Mouse (Mus musculus) heart, embryonic 13.5 days (tissue): ENCODE data around the gene C1qb. TPM values are rescaled to one million over a fixed set of nuclear protein-coding genes. Genes with fewer than 3 reads are reported as not detected.

Source experiments
- ATAC-seq: fragments of 200-750 bp; cut with Nextera tagmentation; 2 replicates; pipeline ENCODE4 v1.8.0; 2017; ENCODE audit warnings: moderate TSS enrichment; ENCODE audit not compliant: insufficient number of reproducible peaks, low FRiP score, low TSS enrichment; ENCODE audit errors: extremely low read depth
- H3K27ac ChIP-seq: fragments of 300-500 bp; sonication (generic); replicated peaks from 2 replicates; pipeline ENCODE4 v1.5.1; 2015; ENCODE audit warnings: moderate library complexity, mild to moderate bottlenecking, inconsistent platforms
- H3K27me3 ChIP-seq: fragments of 300-500 bp; sonication (generic); replicated peaks from 2 replicates; pipeline ENCODE4 v1.6.1; 2015; ENCODE audit warnings: mild to moderate bottlenecking, inconsistent platforms
- H3K36me3 ChIP-seq: fragments of 300-500 bp; sonication (generic); 2 replicates; pipeline ENCODE4 v1.6.1; 2015; ENCODE audit warnings: mild to moderate bottlenecking, inconsistent platforms
- H3K4me1 ChIP-seq: fragments of 300-500 bp; sonication (generic); 2 replicates; pipeline ENCODE4 v1.6.1; 2015; ENCODE audit warnings: inconsistent platforms
- H3K4me2 ChIP-seq: fragments of 300-500 bp; sonication (generic); 2 replicates; pipeline ENCODE4 v1.6.1; 2015; ENCODE audit warnings: inconsistent platforms, mild to moderate bottlenecking, moderate library complexity
- H3K4me3 ChIP-seq: fragments of 300-500 bp; sonication (generic); 2 replicates; pipeline ENCODE4 v1.5.1; 2015; ENCODE audit warnings: moderate library complexity, mild to moderate bottlenecking, inconsistent platforms
- H3K9ac ChIP-seq: fragments of 300-500 bp; sonication (generic); 2 replicates; pipeline ENCODE4 v1.6.1; 2015; ENCODE audit warnings: inconsistent platforms, mild to moderate bottlenecking, moderate library complexity
- H3K9me3 ChIP-seq: fragments of 300-500 bp; sonication (generic); 2 replicates; pipeline ENCODE4 v1.6.1; 2016; ENCODE audit warnings: inconsistent platforms
- WGBS: fragments of 180-500 bp; shearing (Covaris S2); methylation state at CpG from one replicate; pipeline ENCODE4 v1.1.7; 2015; ENCODE audit warnings: mixed read lengths; 5-methylcytosine and 5-hydroxymethylcytosine counted together
- polyA plus RNA-seq: library from polyadenylated mRNA; unstranded; fragments of >200 nt; fragmentation: Nextera tagmentation; extraction: Ambion mirVana; gene quantifications from 2 replicates; pipeline ENCODE4 v1.2.1, GENCODE M21; 2015

The C1qb gene
- polyA plus RNA-seq, result 31.0 and 37.2 TPM in 2 replicates

DNA sequence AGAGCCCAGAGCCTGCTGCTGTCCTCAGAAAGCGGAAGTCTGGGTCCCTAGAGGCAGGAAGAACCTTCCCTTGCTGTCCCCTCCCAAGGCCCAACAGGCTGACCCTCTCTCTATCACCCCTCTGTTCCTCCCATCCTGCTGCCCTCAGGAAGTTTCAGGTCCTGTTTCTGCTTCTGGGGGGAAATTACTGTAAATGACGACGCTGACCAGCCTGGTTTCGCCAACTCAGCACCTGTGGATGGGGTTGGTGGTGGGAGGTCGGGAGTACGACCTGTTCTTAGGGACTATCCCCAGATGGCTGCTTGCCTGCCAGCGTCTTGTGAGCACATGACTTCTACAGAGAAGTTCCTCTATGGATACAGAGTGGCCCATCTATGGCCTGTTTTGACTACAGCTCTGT is at the start of gene C1qb:
C1qb (minus strand) TSS at position 87 of the 400 bp plus-strand sequence.
- Histone ChIP-seq H3K36me3 (no peaks in the 10 kb centered on the region), H3K27ac (no peak within 1 kb of the TSS), H3K4me3 (no peak within 1 kb of the TSS), H3K4me2 (no peak within 1 kb of the TSS), H3K9me3 (no peaks in the 10 kb centered on the region), H3K27me3 (peaks cover 80% of the 10 kb centered on the region), H3K4me1 (no peaks in the 10 kb centered on the region), H3K9ac (no peak within 1 kb of the TSS)
- no peak for ATAC-seq
- 59% methylated on average over 7 of the region's 7 CpGs for whole genome bisulfite sequencing

DNA sequence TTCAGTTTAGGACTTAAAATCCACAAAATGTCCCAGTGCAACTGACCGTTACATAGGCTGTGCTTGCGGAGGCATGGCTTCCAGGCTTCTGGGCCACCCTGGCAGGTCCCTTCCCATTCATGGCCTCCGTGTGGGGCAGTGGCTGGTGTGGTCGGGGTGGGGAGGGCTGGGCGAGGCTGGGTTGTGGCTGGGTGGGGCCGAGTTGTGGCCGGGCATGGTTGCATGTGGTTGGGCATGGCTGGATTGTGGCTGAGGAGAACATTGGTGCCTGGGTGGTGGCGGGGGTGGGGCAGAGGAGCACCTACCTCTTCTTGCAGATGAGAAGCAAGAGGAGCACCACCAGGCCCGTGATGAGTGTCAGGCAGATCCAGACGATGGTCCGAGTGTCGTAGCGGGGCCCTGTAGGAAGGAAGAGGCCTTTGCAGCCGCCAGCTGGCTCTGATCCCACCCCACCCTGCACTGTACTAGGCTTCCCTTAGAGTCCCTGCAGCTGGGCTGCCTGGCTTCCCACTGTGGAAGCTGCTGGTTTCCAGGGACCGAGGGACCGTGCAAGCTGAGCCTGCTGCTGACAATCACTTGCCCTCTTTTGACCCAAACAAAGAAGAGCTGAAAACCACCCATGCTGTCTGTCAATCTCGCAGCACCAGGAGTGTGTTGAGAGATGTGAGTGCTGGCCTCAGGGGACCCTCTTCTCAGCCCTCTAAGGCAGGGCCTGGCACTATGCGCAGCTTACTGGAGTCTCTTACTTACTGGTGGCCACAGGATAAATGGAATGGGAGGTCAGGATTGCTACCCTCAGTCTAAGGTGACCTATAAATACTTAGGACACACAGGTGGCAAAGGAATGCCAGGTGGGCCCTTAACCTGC is 49.0 kb upstream of the C1qb start:
- WGBS, result 40% methylated on average over 18 of the region's 18 CpGs
- H3K27ac ChIP-seq, result no peak overlapping the region
- H3K9ac ChIP-seq, result no peak overlapping the region
- ATAC-seq, result no peak
- no peak overlapping the region for H3K4me2 ChIP-seq
- no peaks in the 10 kb centered on the region for H3K36me3 ChIP-seq
- H3K4me3 ChIP-seq, result no peak overlapping the region
- H3K4me1 ChIP-seq, result peaks cover 10% of the 10 kb centered on the region; the same call in 1 of the 2 replicates
- no peaks in the 10 kb centered on the region for H3K9me3 ChIP-seq
- peaks cover 99% of the 10 kb centered on the region for H3K27me3 ChIP-seq

DNA sequence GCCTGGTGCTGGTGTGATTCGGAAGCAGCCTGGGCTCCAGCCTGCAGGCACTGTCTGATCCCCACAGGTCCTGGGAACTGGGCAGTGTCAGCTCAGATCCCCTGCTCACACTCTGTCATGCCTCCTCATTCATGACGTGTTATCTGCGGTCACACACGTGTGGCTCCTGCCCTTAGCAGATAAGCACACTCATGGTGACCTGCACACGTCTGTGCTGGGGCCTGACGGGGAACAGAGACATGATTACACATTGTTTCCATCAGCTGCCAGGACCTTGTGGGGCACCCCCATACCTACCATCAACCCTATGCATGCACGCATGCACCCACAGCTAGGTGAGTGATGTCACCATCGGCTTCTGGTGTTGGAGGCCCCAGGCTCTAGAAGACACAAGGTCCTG is 44.5 kb upstream of the C1qb start:
- no peak for ATAC-seq
- Histone ChIP-seq H3K9me3 (no peaks in the 10 kb centered on the region), H3K4me2 (no peak overlapping the region), H3K4me1 (peaks cover 9% of the 10 kb centered on the region; the same call in 1 of the 2 replicates), H3K36me3 (no peaks in the 10 kb centered on the region), H3K9ac (no peak overlapping the region), H3K4me3 (no peak overlapping the region), H3K27me3 (peaks cover 99% of the 10 kb centered on the region), H3K27ac (no peak overlapping the region)
- WGBS, result 53% methylated on average over 8 of the region's 8 CpGs

DNA sequence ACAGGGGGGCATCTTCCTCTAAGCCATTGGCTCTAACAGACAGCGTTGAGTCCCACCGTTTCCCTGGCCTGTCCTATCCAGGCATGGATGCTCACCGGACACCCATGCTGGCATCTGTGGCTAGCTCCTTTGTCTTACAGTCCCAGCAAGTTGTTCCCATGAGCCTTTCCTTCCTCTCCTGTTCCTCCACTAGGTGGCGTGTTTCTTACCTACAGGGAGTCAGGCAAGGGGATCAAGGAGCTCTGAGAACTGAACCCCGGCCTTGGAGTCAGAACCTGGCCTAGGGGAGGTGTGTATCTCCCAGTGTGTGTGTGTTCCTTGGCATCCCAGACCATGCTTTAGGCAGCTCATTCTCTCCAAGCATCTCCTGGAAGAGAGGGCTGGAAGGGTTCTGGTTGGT is 42.9 kb upstream of the C1qb start:
- no peak overlapping the region for H3K4me3 ChIP-seq
- 12% methylated on average over 5 of the region's 5 CpGs for WGBS
- no peak overlapping the region for H3K27ac ChIP-seq
- H3K9me3 ChIP-seq, result no peaks in the 10 kb centered on the region
- no peaks in the 10 kb centered on the region for H3K4me1 ChIP-seq
- no peak overlapping the region for H3K9ac ChIP-seq
- no peak for ATAC-seq
- H3K36me3 ChIP-seq, result no peaks in the 10 kb centered on the region
- H3K4me2 ChIP-seq, result no peak overlapping the region
- peaks cover 98% of the 10 kb centered on the region for H3K27me3 ChIP-seq

DNA sequence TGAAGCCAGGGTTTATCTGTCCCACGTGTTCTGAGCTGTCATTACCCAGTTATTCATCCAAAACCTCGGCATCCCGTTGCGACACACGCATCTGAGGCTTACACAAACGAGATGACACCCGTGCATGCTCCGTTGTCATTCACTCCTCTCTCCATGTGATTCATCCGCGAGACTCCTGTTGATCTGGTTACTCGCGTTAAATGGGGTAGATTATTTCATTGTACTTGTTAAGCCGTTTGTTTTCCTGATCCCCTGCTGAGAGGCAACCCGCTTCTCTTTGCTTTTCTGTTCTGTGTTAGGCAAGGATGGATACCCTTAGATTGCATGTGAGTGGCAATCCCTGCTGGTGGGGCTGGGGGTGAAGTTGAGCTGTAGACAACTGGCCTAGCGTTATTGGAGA is 39.8 kb upstream of the C1qb start:
- no peak overlapping the region for H3K4me3 ChIP-seq
- ATAC-seq, result no peak
- H3K36me3 ChIP-seq, result no peaks in the 10 kb centered on the region
- no peak overlapping the region for H3K9ac ChIP-seq
- no peak overlapping the region for H3K27ac ChIP-seq
- peaks cover 97% of the 10 kb centered on the region for H3K27me3 ChIP-seq
- WGBS, result 25% methylated on average over 15 of the region's 15 CpGs
- no peaks in the 10 kb centered on the region for H3K4me1 ChIP-seq
- no peak overlapping the region for H3K4me2 ChIP-seq
- no peaks in the 10 kb centered on the region for H3K9me3 ChIP-seq

DNA sequence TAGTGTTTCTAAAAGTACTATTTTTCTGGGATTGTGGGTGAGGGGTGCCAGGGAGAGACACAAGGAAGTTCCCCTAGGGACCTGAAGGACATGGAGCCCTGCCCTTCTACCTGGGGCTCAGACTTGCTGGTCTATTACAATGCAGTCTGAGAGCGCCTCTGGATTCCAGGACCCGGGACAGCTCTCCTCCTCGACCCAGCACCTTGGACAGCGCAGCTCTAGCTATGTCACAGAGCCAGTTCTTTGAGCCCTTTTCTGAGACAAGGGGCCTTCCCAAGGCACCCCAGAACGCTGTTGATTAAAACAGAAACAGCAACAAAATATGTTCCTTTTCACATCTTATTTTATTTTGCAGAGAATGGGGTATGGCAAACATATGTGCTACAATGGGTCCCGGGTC is 38.5 kb upstream of the C1qb start:
- 4% methylated on average over 6 of the region's 6 CpGs for WGBS
- Histone ChIP-seq H3K27ac (no peak overlapping the region), H3K27me3 (peaks cover 95% of the 10 kb centered on the region), H3K4me1 (no peaks in the 10 kb centered on the region), H3K9ac (no peak overlapping the region), H3K9me3 (no peaks in the 10 kb centered on the region), H3K4me2 (no peak overlapping the region), H3K36me3 (no peaks in the 10 kb centered on the region), H3K4me3 (no peak overlapping the region)
- no peak for ATAC-seq

DNA sequence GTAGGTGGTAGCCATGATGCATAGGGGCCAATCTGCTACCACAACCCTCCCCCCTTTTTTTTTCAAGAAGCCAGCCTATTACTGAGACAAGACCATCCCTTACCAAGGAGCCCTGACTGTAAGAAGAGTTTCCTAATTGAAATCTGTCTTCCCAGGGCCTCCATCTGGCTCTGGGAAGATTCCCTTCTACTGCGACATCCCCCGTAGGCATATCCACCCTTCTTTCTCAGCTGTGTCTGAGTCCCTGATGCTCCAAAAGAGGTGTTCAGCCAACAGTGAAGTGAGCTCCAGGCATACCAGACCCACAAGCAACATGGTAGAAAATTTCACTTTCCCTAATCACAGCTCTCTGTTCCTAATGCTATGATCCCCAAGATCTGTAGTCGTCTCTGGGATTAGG is 33.5 kb upstream of the C1qb start:
- Histone ChIP-seq H3K27ac (no peak overlapping the region), H3K36me3 (no peaks in the 10 kb centered on the region), H3K9ac (no peak overlapping the region), H3K4me1 (peaks cover under 1% of the 10 kb centered on the region), H3K9me3 (no peaks in the 10 kb centered on the region), H3K27me3 (peaks cover 90% of the 10 kb centered on the region), H3K4me3 (no peak overlapping the region), H3K4me2 (no peak overlapping the region)
- ATAC-seq, result no peak
- 71% methylated on average over 3 of the region's 3 CpGs for WGBS

DNA sequence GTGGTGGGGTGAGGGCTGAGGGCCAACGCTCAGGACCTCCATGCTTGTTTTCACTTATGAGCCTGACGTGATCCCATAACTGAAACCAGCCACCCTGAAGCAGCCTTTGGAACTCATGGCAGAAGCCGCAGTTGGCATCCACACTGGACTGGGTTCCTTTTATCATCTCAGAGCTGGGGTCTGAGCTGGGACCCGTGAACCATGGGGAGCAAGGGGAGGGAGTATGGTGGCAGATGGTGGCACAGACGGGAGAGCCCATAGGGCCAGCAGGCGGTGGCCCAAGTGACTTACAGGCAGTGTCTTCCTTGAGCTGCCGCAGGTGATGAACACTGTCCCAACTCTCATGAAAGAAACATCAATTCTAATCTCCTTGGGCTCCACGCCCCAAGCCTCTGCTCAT is 32.8 kb upstream of the C1qb start:
- no peak for ATAC-seq
- 82% methylated on average over 8 of the region's 8 CpGs for WGBS
- no peaks in the 10 kb centered on the region for H3K36me3 ChIP-seq
- no peak overlapping the region for H3K4me3 ChIP-seq
- no peak overlapping the region for H3K4me2 ChIP-seq
- H3K27ac ChIP-seq, result no peak overlapping the region
- peaks cover 4% of the 10 kb centered on the region for H3K4me1 ChIP-seq
- no peak overlapping the region for H3K9ac ChIP-seq
- no peaks in the 10 kb centered on the region for H3K9me3 ChIP-seq
- H3K27me3 ChIP-seq, result peaks cover 91% of the 10 kb centered on the region

DNA sequence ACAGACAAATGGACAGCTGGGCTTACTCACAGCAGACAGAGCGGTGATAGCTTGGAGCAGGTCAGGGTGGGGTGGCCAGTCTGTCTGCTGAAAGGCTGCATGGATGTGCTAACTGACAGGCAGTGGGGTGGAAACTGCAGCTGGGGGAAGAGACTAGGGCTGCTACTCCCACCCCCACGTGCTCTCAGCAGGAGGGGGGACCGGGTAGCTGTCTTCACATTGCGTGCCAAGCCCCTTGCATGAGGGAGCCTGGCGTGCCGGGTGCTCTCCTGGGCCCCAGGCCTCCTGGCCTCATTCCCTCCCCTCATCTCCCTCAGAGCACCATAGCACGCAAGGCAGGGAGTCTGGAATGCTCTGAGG is 31.2 kb upstream of the C1qb start:
- H3K36me3 ChIP-seq, result no peaks in the 10 kb centered on the region
- ATAC-seq, result no peak
- peaks cover 4% of the 10 kb centered on the region for H3K4me1 ChIP-seq
- WGBS, result 17% methylated on average over 7 of the region's 7 CpGs
- H3K27ac ChIP-seq, result no peak overlapping the region
- H3K9me3 ChIP-seq, result no peaks in the 10 kb centered on the region
- H3K27me3 ChIP-seq, result peaks cover 92% of the 10 kb centered on the region
- H3K9ac ChIP-seq, result no peak overlapping the region
- H3K4me3 ChIP-seq, result no peak overlapping the region
- H3K4me2 ChIP-seq, result no peak overlapping the region

DNA sequence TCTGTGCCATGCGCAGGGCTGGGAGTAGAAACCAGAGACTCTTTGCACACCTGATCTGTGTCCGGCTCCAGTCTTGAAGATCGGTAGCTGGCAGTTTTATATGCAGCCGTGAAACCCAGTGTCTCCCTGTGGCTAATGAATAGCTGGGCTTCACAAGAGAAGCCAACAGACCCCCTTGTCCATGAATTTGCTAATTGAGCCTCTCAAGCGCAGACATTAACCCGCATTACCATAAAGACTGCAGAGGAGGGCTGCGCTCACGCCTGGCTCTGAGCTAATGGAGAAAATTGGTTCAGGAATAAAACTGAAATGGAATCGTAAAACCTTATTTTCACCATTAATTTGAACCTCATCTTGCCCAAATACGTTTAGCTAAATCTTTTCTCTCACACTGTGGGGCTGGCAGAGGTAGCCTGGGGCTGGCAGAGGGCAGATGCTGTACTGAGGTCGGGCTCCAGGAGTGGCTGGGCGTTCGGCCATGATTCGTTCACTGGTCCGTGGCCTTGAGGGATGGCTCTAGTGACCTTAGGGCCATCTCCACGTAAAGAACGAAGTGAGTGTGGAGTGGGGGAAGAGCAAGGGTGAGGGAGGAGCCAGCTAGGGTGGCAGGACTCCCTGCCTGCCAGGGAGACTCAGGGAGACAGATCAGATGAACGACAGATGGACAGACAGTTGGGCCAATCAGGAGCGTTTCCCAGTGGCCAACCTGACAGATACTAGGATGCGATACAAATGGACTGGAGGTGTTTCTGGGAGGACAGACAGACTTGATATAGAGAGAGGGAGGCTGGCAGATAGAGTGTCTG is 30.6 kb upstream of the C1qb start:
- Histone ChIP-seq H3K27me3 (peaks cover 92% of the 10 kb centered on the region), H3K36me3 (no peaks in the 10 kb centered on the region), H3K4me3 (no peak overlapping the region), H3K4me2 (no peak overlapping the region), H3K9ac (no peak overlapping the region), H3K4me1 (peaks cover 4% of the 10 kb centered on the region), H3K27ac (no peak overlapping the region), H3K9me3 (no peaks in the 10 kb centered on the region)
- 64% methylated on average over 20 of the region's 20 CpGs for WGBS
- no peak for ATAC-seq

DNA sequence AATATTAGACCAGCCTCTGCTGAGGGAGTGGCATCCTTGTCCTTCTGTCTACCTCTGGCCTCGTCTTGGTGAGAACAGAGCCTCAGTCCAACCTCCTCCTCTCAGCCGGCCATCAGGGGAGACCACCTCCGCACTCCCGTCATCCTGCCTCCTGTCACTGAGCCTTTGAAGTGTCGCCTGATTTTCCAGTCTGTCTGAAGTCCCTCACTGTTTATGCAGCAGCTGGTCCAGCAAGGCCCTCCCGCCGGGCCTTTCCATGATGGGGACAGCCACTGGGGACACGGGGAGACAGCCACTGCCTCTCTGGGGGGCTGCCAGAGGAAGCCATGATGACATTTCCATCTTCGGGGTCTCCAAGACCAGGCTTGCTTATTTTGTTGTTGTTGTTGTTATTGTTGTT is 26.9 kb upstream of the C1qb start:
- Histone ChIP-seq H3K4me3 (no peak overlapping the region), H3K9me3 (no peaks in the 10 kb centered on the region), H3K4me1 (peaks cover 4% of the 10 kb centered on the region), H3K4me2 (no peak overlapping the region), H3K36me3 (no peaks in the 10 kb centered on the region), H3K27me3 (peaks cover 94% of the 10 kb centered on the region), H3K27ac (no peak overlapping the region), H3K9ac (no peak overlapping the region)
- no peak for ATAC-seq
- WGBS, result 18% methylated on average over 9 of the region's 9 CpGs
